Mouse (Mus musculus): ENCODE measurements around the gene Itgam. TPM values are rescaled to one million over a fixed set of nuclear protein-coding genes. Genes with fewer than 3 reads are reported as not detected.
"Not testable (repeated sequence)": the region's sequence is repeated elsewhere in the genome, so short reads cannot be mapped to it uniquely, and the experiment has no call there.

The Itgam gene
- polyA plus RNA-seq, 1 experiment from 2014 or later, result 0.63 TPM

DNA sequence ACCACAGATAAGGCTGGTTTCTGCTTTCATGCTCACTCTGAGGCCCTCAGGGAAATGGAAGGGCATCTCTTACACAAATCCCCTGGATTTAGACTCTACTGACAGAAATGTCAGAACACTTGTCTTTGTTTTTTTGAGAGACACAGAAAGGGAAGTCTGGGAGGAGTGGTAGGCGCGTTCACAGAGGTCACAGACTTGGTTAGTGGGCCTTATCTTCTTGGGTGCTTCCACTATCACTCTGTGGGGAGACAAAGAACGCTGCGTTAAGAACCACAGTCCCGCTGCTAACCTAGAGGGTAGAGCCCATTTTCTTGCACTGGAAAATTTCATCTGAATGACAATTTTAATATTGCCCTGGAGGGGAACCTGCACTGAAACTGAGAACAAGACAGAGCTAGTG lies 69.7 kb downstream of the Itgam start:
- H3K27me3 ChIP-seq (ENCODE audit: control insufficient read depth, insufficient read depth, low read length), result no peaks in the 10 kb centered on the region
- no peak overlapping the region for H3K4me3 ChIP-seq (ENCODE audit: control insufficient read depth in 1 of 2, insufficient read depth in 1 of 2, low read depth in 1 of 2, low read length in 2 of 2)
- no peaks in the 10 kb centered on the region for H3K36me3 ChIP-seq (ENCODE audit: control insufficient read depth, insufficient read depth, low read length)
- no peaks in the 10 kb centered on the region for H3K9me3 ChIP-seq (ENCODE audit: control insufficient read depth, low read length)
- no peak for ATAC-seq (ENCODE audit: insufficient number of reproducible peaks, insufficient read depth, low FRiP score, low read depth)
- H3K4me2 ChIP-seq (ENCODE audit: low read length), result no peak overlapping the region
- no peak overlapping the region for H3K27ac ChIP-seq (replicated peaks in 1 of 2; ENCODE audit: control insufficient read depth in 1 of 2, insufficient read depth in 1 of 2, low read depth in 2 of 2, low read length in 2 of 2)
- no peak overlapping the region for H3K9ac ChIP-seq (ENCODE audit: low read length)
- peaks cover 3 to 8% of the 10 kb centered on the region in 2 experiments for H3K4me1 ChIP-seq (ENCODE audit: control insufficient read depth in 2 of 2, insufficient read depth in 2 of 2, low read length in 2 of 2)
- 22% methylated on average over 5 of the region's 5 CpGs for WGBS

GRCm38 (mm10) chr7:128133596-128133995 lies 71.2 kb downstream of the Itgam start:
- Histone ChIP-seq H3K27me3 (ENCODE audit: control insufficient read depth, insufficient read depth, low read length) (no peaks in the 10 kb centered on the region), H3K27ac (replicated peaks in 1 of 2; ENCODE audit: control insufficient read depth in 1 of 2, insufficient read depth in 1 of 2, low read depth in 2 of 2, low read length in 2 of 2) (no peak overlapping the region), H3K36me3 (ENCODE audit: control insufficient read depth, insufficient read depth, low read length) (no peaks in the 10 kb centered on the region), H3K9me3 (ENCODE audit: control insufficient read depth, low read length) (no peaks in the 10 kb centered on the region), H3K9ac (ENCODE audit: low read length) (no peak overlapping the region), H3K4me1 (ENCODE audit: control insufficient read depth in 2 of 2, insufficient read depth in 2 of 2, low read length in 2 of 2) (peaks cover 0 to 2% of the 10 kb centered on the region in 2 experiments; a peak in 1 of 4 replicates), H3K4me2 (ENCODE audit: low read length) (no peak overlapping the region), H3K4me3 (ENCODE audit: control insufficient read depth in 1 of 2, insufficient read depth in 1 of 2, low read depth in 1 of 2, low read length in 2 of 2) (no peak overlapping the region)
- ATAC-seq (ENCODE audit: insufficient number of reproducible peaks, insufficient read depth, low FRiP score, low read depth), result no peak
- 79% methylated on average over 2 of the region's 2 CpGs for WGBS

GRCm38 (mm10) chr7:128136927-128137326 lies 74.5 kb downstream of the Itgam start:
- no peak overlapping the region for H3K4me2 ChIP-seq (ENCODE audit: low read length)
- WGBS, result 44% methylated on average over 4 of the region's 4 CpGs
- ATAC-seq (ENCODE audit: insufficient number of reproducible peaks, insufficient read depth, low FRiP score, low read depth), result no peak

DNA sequence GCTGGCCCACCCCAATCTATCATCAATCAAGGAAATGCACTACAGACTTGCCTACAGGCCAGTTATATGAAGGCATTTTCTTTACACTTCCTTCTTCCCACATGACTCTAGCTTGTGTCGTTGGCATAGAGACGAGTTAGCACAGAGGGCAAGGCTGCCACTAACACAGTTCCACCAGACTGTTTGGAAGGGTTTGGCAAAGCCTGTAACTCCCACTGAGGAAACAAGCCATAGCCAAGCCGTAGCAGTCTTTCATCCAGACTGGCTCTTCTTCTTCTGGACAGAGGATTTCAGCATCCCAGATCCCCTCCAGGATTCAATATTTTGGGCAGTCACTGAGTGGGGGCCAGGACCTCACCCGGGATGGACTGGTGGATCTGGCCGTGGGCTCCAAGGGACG lies 77.2 kb downstream of the Itgam start:
- Histone ChIP-seq H3K9me3 (ENCODE audit: control insufficient read depth, low read length) (no peaks in the 10 kb centered on the region), H3K4me3 (ENCODE audit: control insufficient read depth in 1 of 2, insufficient read depth in 1 of 2, low read depth in 1 of 2, low read length in 2 of 2) (no peak overlapping the region), H3K4me1 (ENCODE audit: control insufficient read depth in 2 of 2, insufficient read depth in 2 of 2, low read length in 2 of 2) (no peaks in the 10 kb centered on the region), H3K27ac (replicated peaks in 1 of 2; ENCODE audit: control insufficient read depth in 1 of 2, insufficient read depth in 1 of 2, low read depth in 2 of 2, low read length in 2 of 2) (no peak overlapping the region), H3K4me2 (ENCODE audit: low read length) (no peak overlapping the region), H3K9ac (ENCODE audit: low read length) (no peak overlapping the region), H3K36me3 (ENCODE audit: control insufficient read depth, insufficient read depth, low read length) (no peaks in the 10 kb centered on the region), H3K27me3 (ENCODE audit: control insufficient read depth, insufficient read depth, low read length) (no peaks in the 10 kb centered on the region)
- WGBS, result 93% methylated on average over 6 of the region's 6 CpGs
- ATAC-seq (ENCODE audit: insufficient number of reproducible peaks, insufficient read depth, low FRiP score, low read depth), result no peak

More at GRCm38 (mm10) chr7:128136927-128137326, 74.5 kb downstream of the Itgam start:
- Histone ChIP-seq H3K9me3 (ENCODE audit: control insufficient read depth, low read length) (no peaks in the 10 kb centered on the region), H3K9ac (ENCODE audit: low read length) (no peak overlapping the region), H3K27ac (replicated peaks in 1 of 2; ENCODE audit: control insufficient read depth in 1 of 2, insufficient read depth in 1 of 2, low read depth in 2 of 2, low read length in 2 of 2) (no peak overlapping the region), H3K4me1 (ENCODE audit: control insufficient read depth in 2 of 2, insufficient read depth in 2 of 2, low read length in 2 of 2) (no peaks in the 10 kb centered on the region), H3K36me3 (ENCODE audit: control insufficient read depth, insufficient read depth, low read length) (no peaks in the 10 kb centered on the region), H3K4me3 (ENCODE audit: control insufficient read depth in 1 of 2, insufficient read depth in 1 of 2, low read depth in 1 of 2, low read length in 2 of 2) (no peak overlapping the region), H3K27me3 (ENCODE audit: control insufficient read depth, insufficient read depth, low read length) (no peaks in the 10 kb centered on the region)

DNA sequence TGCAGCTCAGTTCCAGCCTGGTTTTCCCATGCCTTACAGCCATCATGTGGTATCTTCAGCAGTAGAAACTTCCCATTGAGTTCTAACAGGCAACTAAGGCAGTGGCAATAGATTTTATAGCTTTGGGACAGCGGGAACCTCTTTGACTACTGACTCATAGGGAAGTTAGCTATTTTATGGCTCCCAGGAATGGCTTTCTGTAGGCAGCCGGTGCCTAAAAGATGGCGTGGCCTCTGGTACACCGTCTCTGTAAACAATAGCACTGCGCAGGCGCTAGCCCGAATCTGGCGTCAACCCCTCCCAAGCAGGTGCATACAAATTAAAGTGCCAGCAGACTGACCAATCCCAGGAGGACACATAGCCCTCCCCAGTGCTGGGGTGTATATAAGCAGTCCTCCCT lies 88.5 kb downstream of the Itgam start:
- no peak for ATAC-seq (ENCODE audit: insufficient number of reproducible peaks, insufficient read depth, low FRiP score, low read depth)

DNA sequence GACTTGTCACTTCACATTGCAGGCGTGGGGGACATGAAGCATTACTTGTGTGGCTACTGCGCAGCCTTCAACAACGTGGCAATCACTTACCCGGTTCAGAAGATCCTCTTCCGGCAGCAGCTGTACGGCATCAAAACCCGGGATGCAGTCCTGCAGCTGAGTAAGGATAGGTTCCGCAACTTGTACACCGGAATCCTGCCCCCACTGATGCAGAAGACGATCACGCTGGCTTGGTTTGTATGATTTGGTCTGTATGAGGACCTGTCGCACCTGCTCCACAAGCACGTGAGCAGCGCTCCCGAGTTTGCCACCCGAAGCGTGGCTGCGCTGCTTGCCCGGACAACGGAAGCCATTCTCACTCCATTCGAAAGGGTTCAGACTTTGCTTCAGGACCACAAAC lies 91.6 kb downstream of the Itgam start, which contains the start of gene Itgad:
Itgad (plus strand) TSS at position 301 of the 400 bp plus-strand sequence.
- Histone ChIP-seq H3K36me3 (ENCODE audit: control insufficient read depth, insufficient read depth, low read length) (no peaks in the 10 kb centered on the region), H3K9me3 (ENCODE audit: control insufficient read depth, low read length) (no peaks in the 10 kb centered on the region), H3K4me3 (ENCODE audit: control insufficient read depth in 1 of 2, insufficient read depth in 1 of 2, low read depth in 1 of 2, low read length in 2 of 2) (peak within 1 kb of the TSS in 1 of 2 experiments; percentile 26; a peak in 3 of 4 replicates), H3K4me1 (ENCODE audit: control insufficient read depth in 2 of 2, insufficient read depth in 2 of 2, low read length in 2 of 2) (no peaks in the 10 kb centered on the region), H3K27ac (replicated peaks in 1 of 2; ENCODE audit: control insufficient read depth in 1 of 2, insufficient read depth in 1 of 2, low read depth in 2 of 2, low read length in 2 of 2) (no peak within 1 kb of the TSS), H3K27me3 (ENCODE audit: control insufficient read depth, insufficient read depth, low read length) (no peaks in the 10 kb centered on the region), H3K9ac (ENCODE audit: low read length) (peak within 1 kb of the TSS; percentile 60), H3K4me2 (ENCODE audit: low read length) (peak within 1 kb of the TSS; percentile 61)
- no peak for ATAC-seq (ENCODE audit: insufficient number of reproducible peaks, insufficient read depth, low FRiP score, low read depth)
- 89% methylated on average over 21 of the region's 21 CpGs for WGBS

More for the DNA sequence above, 88.5 kb downstream of the Itgam start:
- Histone ChIP-seq H3K27ac (replicated peaks in 1 of 2; ENCODE audit: control insufficient read depth in 1 of 2, insufficient read depth in 1 of 2, low read depth in 2 of 2, low read length in 2 of 2) (no peak overlapping the region), H3K9me3 (ENCODE audit: control insufficient read depth, low read length) (no peaks in the 10 kb centered on the region), H3K27me3 (ENCODE audit: control insufficient read depth, insufficient read depth, low read length) (no peaks in the 10 kb centered on the region), H3K4me2 (ENCODE audit: low read length) (no peak overlapping the region), H3K4me3 (ENCODE audit: control insufficient read depth in 1 of 2, insufficient read depth in 1 of 2, low read depth in 1 of 2, low read length in 2 of 2) (no peak overlapping the region), H3K36me3 (ENCODE audit: control insufficient read depth, insufficient read depth, low read length) (no peaks in the 10 kb centered on the region), H3K4me1 (ENCODE audit: control insufficient read depth in 2 of 2, insufficient read depth in 2 of 2, low read length in 2 of 2) (0 out of 4 replicates have a peak, but pooled peaks cover 0 to 2% of the 10 kb centered on the region in 2 experiments), H3K9ac (ENCODE audit: low read length) (no peak overlapping the region)
- WGBS, result 87% methylated on average over 8 of the region's 8 CpGs

DNA sequence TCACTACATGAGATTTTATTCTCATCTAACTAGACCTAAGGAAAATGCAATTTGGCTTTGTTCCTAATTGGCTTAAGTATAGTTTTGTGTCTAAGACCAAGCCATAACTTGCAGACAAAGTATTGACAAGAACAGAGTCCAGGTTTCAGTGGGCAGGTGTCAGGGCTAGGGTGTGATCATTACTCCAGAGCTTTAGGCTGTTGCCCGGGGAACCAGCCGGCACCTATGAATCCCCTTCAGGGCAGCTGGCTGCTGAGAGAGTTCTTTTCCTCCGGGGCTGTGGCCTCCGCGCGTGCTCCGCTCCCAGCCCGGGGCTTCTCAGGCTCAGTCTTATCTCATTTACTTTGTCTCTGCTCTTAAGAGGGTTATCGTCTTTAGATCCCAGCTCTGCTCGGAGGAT lies 92.5 kb downstream of the Itgam start:
- no peaks in the 10 kb centered on the region for H3K9me3 ChIP-seq (ENCODE audit: control insufficient read depth, low read length)
- no peaks in the 10 kb centered on the region for H3K36me3 ChIP-seq (ENCODE audit: control insufficient read depth, insufficient read depth, low read length)
- H3K27ac ChIP-seq (replicated peaks in 1 of 2; ENCODE audit: control insufficient read depth in 1 of 2, insufficient read depth in 1 of 2, low read depth in 2 of 2, low read length in 2 of 2), result no peak overlapping the region
- H3K4me3 ChIP-seq (ENCODE audit: control insufficient read depth in 1 of 2, insufficient read depth in 1 of 2, low read depth in 1 of 2, low read length in 2 of 2), result peak overlapping the region in 1 of 2 experiments; percentile 26; a peak in 3 of 4 replicates
- ATAC-seq (ENCODE audit: insufficient number of reproducible peaks, insufficient read depth, low FRiP score, low read depth), result no peak
- H3K4me2 ChIP-seq (ENCODE audit: low read length), result peak overlapping the region; percentile 61
- H3K9ac ChIP-seq (ENCODE audit: low read length), result peak overlapping the region; percentile 60
- no peaks in the 10 kb centered on the region for H3K27me3 ChIP-seq (ENCODE audit: control insufficient read depth, insufficient read depth, low read length)
- H3K4me1 ChIP-seq (ENCODE audit: control insufficient read depth in 2 of 2, insufficient read depth in 2 of 2, low read length in 2 of 2), result no peaks in the 10 kb centered on the region
- 8% methylated on average over 10 of the region's 10 CpGs for WGBS

- H3K9ac ChIP-seq (ENCODE audit: low read length); H3K27ac ChIP-seq (replicated peaks in 1 of 2; ENCODE audit: control insufficient read depth in 1 of 2, insufficient read depth in 1 of 2, low read depth in 2 of 2, low read length in 2 of 2); H3K4me1 ChIP-seq (ENCODE audit: control insufficient read depth in 2 of 2, insufficient read depth in 2 of 2, low read length in 2 of 2); H3K27me3 ChIP-seq (ENCODE audit: control insufficient read depth, insufficient read depth, low read length); H3K9me3 ChIP-seq (ENCODE audit: control insufficient read depth, low read length); H3K36me3 ChIP-seq (ENCODE audit: control insufficient read depth, insufficient read depth, low read length); ATAC-seq (ENCODE audit: insufficient number of reproducible peaks, insufficient read depth, low FRiP score, low read depth); H3K4me3 ChIP-seq (ENCODE audit: control insufficient read depth in 1 of 2, insufficient read depth in 1 of 2, low read depth in 1 of 2, low read length in 2 of 2); H3K4me2 ChIP-seq (ENCODE audit: low read length): not testable (repeated sequence)
- WGBS, result 75% methylated on average over 7 of the region's 8 CpGs
Measured at GRCm38 (mm10) chr7:128158688-128159354, 96.4 kb downstream of the Itgam start.
